Mouse (Mus musculus): ENCODE results near the gene Pik3r1. TPM values are rescaled to one million over a fixed set of nuclear protein-coding genes. Genes with fewer than 3 reads are reported as not detected.

Gene Pik3r1
- total RNA-seq, 2 experiments from 2014 or later: 25.4 to 27.0 TPM

- no peak for DNase-seq
Observed at GRCm38 (mm10) chr13:101711301-101711700, 56.7 kb downstream of the Pik3r1 start.

DNA sequence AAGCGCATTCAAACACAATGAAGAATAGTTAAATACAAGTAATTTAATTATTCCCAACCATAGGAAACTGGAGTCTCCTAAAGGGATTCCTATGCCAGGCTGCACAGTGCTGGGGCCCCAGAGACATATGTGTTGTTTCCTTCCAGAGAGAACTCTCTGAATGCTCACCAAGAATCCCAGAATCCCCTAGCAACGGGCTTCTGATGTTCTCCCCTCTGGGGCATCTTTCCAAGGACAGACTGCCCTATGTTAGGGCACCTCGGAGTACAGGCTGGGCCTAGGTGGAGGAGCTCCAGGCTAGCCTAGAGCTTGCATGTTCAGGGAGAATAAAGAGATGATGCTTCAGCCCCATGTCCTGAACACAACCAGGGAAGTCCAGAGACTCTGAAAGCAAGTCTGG is 58.2 kb downstream of the Pik3r1 start:
- no peak for DNase-seq

DNA sequence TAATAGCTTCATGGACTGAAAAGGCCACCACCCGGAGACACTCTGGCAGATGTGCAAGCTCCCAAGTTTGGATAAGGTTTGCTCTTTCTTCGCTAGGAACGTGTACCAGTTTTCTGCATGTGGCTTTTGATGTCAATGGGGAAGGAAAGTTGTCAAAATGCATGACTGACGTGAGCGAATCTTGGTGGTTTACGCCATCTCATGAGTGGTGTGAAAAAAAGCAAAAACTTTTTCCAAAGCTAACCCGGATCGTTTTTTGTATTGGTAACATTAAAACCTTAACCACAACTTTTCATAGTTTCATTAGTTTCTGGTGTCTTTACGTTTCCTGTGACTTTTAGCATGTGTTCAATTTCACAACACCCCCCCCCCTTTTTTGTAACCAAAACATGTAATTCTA is 60.8 kb downstream of the Pik3r1 start:
- no peak for DNase-seq

DNA sequence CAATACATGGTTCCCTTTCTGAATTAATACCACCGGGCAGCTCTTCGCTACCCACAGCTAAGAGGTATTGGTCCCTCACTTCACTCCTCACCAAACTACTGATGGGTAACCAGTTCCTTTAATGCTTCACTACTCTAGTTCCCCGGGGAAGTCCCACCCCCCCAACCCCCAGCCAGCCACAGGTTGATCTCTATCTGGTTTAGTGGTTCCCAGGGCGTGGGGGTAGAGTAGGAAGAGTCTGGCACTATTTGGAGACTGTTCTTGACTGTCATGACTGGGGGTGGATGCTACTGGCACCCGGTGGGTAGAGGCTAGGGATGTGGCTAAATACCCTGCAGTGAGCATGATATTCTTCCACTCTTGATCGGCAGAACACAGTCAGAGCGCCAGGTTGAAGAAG is 61.6 kb downstream of the Pik3r1 start:
- DNase-seq: no peak

- no peak for DNase-seq
Observed at GRCm38 (mm10) chr13:101702096-101702775, 65.8 kb downstream of the Pik3r1 start.

DNA sequence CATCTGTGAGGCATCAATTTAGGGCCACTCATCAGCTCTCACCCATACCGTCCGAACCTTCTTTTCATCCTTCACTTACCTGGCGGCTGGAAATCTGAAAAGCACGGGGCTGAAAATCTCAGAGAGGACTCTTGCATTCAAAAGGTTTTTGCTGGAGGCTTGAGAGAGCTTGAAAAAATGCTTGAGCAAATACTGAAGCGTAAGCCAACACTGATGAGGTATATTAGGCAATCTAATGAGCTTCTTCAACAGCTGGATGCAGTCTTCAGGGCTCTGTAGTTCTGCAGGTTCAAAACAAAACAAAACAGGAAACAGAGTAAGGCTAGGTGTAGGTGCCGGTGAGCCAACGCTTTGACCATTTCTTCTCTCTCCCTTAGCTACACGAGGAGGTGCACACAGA is 66.4 kb downstream of the Pik3r1 start:
- DNase-seq: no peak

- no peak for DNase-seq
Observed at GRCm38 (mm10) chr13:101699742-101700141, 68.3 kb downstream of the Pik3r1 start.

- DNase-seq: no peak
Observed at GRCm38 (mm10) chr13:101697966-101698365, 70.1 kb downstream of the Pik3r1 start.

DNA sequence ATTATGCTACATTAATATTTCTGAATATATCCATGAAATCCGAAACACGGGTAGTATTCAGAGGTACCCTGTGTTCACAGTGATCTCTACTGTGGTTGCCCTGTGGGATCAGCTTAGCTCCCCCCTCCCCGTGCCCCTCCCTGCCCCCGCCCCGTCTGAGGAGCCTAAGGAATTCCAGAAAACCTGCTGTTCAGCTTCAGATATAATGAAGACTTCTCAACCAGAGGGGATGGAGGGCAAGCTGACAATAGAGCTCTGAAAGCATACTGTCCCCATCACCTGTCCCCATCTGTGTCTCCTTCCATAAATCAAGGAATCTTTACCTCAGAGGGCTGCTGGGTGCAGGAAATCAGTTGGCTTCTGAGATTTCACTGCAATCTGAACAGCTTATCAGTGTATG is 70.6 kb downstream of the Pik3r1 start:
- DNase-seq: no peak

DNA sequence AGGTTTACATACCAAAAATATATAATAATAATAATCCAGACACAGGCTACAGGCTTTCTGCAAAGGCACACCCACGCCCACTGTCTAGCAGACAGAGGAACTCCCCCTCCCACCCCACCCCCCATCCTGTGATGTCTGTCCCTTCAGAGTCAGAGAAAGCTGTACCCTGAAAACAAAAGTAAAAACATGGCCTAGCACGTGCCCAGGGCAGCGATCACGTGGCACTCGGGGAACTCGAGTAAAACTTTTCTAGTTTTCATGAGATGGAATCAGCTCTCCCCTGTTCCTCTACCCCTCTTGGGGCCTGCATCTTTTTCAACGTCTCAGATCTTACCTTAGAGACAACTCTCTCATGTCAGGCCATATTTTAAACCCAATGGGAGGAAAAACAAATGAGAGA is 71.2 kb downstream of the Pik3r1 start:
- no peak for DNase-seq

DNA sequence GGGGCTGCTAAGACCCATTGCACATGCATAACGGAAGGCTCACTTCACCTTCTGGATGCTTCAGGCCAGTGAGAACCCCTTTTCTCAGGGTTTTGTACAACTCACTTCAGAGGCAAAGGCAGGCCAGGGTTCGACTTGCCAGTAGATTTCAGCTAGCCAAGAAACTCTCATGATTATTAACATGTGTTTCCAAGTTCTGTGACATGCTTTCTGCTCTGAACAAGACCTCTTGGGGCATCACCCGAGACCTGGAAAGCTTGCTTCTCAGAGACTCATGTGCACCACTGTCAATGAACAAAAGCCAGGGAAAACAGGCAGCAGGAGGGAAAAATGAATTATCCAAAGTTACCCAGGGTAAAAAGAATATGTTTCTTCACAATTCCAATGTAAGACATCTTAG is 71.7 kb downstream of the Pik3r1 start:
- DNase-seq: no peak

- peak; percentile 47 for DNase-seq
Observed at GRCm38 (mm10) chr13:101695876-101696275, 72.1 kb downstream of the Pik3r1 start.

GRCm38 (mm10) chr13:101694496-101695251 is 73.3 kb downstream of the Pik3r1 start:
- peak; percentile 65 for DNase-seq

DNA sequence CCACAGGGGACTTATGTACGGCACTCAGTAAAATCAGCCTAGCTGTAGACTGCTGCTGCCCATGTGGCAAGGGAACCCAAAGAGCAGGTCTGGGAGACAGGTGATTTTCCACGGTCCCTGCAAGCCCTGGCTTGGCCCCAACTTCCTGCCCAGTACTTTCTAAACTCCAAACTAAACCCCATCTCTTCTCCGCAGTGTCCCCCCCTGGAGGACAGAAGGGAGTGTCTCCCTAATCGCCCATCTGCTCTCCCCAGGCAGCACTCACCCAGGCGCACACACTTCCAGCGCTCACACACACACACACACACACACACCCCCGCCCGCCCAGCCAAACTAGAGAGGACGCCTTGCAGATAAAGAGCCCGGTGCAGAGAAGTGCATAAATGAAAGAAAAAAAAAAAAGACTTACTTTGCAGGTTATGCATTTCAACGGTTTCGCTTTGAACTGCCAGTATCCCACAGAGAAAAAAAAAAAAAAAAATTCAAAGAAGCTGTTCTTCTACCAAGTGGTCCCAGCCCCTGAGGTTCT is 74.0 kb downstream of the Pik3r1 start:
- peak; percentile 56 for DNase-seq

GRCm38 (mm10) chr13:101692866-101693691 is 74.9 kb downstream of the Pik3r1 start:
- DNase-seq: no peak

- no peak for DNase-seq
Observed at GRCm38 (mm10) chr13:101692239-101692784, 75.7 kb downstream of the Pik3r1 start.

DNA sequence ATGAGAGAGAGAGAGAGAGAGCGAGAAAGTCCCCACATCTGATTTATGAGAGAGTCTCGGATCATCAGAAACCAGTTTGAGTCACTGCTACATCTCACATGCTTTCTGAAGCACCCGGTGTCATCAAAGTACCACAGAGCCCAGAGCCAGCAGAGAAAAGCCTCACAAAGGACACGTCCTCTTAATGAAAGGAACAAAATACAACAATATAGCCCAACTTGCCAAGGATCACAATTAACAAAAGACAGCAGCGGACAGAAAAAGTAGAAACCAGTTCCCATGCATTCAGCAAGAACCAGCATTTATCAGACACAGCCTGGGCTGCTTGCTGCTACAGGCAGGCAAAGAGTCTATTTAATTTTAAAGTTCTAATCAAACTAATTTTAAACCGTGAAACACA is 76.3 kb downstream of the Pik3r1 start:
- DNase-seq: no peak

- DNase-seq: no peak
Observed at GRCm38 (mm10) chr13:101690911-101691655, 76.9 kb downstream of the Pik3r1 start.

DNA sequence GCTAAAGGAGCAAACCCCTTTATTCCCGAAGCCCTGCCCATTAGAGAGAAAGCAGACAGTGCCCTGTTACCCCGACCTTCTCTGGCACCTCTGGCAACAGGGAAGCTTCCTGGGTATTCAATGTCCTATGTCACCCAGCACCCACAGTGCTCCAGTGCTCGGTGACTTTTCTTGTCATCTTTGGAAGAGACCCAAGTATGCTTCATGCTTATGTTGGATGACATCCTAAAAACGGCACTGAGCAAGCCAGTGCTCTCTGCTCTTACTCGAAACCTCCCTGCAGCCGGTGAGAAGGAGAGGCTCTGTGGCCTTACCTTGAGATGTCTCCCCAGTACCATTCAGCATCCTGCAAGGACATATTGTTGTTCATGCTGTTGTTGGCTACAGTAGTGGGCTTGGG is 77.8 kb downstream of the Pik3r1 start:
- DNase-seq: peak; percentile 20

- no peak for DNase-seq
Observed at GRCm38 (mm10) chr13:101686256-101686655, 81.8 kb downstream of the Pik3r1 start.

- DNase-seq: no peak
Observed at GRCm38 (mm10) chr13:101684706-101685105, 83.3 kb downstream of the Pik3r1 start.

DNA sequence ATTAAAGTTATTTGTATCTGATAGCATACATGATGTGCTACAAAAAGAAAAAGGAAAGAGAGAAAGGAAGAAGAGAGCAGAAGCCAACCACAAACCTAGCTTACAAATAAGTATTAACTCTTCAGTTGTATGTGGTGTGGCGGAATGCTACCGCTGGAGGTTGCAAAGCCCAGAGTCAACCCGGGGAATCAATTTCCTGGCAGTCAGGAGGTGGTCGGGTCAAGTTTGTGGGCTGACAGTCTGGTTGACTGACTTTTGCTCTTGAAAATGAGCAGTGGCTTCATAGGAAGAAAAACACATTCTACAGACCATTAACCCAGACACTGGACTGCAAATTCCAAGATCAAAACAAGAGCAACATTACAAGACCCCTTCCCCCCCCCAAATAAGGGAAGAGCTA is 85.6 kb downstream of the Pik3r1 start:
- no peak for DNase-seq

All from gastrocnemius, postnatal 25 days (tissue).